Mouse (Mus musculus) embryonic fibroblast, embryonic 13.5 days (primary cell): ENCODE data around the gene Spns3.

ENCODE experiments used
- CTCF ChIP-seq: IDR thresholded peaks from 2 replicates; pipeline ENCODE4 v1.5.1; 2011; ENCODE audit warnings: mild to moderate bottlenecking, control low read depth, low read length, moderate library complexity, borderline replicate concordance; ENCODE audit not compliant: insufficient read depth
- POLR2A ChIP-seq: IDR thresholded peaks from 2 replicates; pipeline ENCODE4 v1.6.1; 2011; ENCODE audit warnings: low read depth, mild to moderate bottlenecking, control low read depth, low read length, moderate library complexity

DNA sequence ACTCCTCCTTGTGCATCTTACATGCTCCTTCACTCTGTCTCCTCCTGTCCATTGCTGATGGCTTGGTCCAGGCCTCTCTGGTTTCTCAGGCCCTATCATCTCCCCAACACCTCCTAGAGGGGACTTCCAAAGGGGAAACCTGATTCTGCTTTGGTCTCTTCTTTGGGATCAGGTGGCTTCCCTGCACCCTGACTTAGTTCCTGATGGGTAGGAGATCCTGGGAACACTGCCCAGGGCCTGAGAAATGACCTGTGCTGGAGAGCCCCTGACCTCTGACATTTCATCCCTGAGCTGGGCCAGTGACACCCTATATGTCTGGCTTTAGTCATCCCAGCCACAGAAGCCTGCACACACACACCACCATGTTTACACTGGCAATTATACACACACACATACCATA lies 42.7 kb downstream of the Spns3 start:
- TF ChIP-seq CTCF (no peak), POLR2A (no peak)
